Mouse (Mus musculus) spleen, adult 2 months (tissue): ENCODE measurements around the gene Fbxl18.

ENCODE experiments used
- CTCF ChIP-seq: fragments of 200-500 bp; IDR thresholded peaks from 2 replicates; pipeline ENCODE4 v1.5.1; 2011; ENCODE audit warnings: mild to moderate bottlenecking, inconsistent platforms; ENCODE audit not compliant: insufficient read depth, insufficient read length, insufficient replicate concordance; ENCODE audit errors: extremely low read depth
- POLR2A ChIP-seq: fragments of 200-500 bp; IDR thresholded peaks from 2 replicates; pipeline ENCODE4 v1.6.1; 2011; ENCODE audit warnings: low read depth, low read length, inconsistent platforms

GRCm38 (mm10) chr5:142842137-142842642, 53.0 kb downstream of the Fbxl18 start:
- TF ChIP-seq CTCF (peak; percentile 50; the same call in 1 of the 2 replicates), POLR2A (no peak)
